Mouse (Mus musculus): ENCODE data around the gene Prss48. TPM values are rescaled to one million over a fixed set of nuclear protein-coding genes. Genes with fewer than 3 reads are reported as not detected.

Prss48 gene
- polyA plus RNA-seq, 1 experiment = not detected

- Histone ChIP-seq H3K4me2 (ENCODE audit: low read depth) (no peak overlapping the region), H3K27me3 (ENCODE audit: control insufficient read depth, insufficient read depth, insufficient read length) (no peaks in the 10 kb centered on the region), H3ac (ENCODE audit: control insufficient read depth, insufficient read length) (no peak overlapping the region), H3K79me2 (ENCODE audit: control insufficient read depth, insufficient read depth) (no peaks in the 10 kb centered on the region), H3K4me3 (no peak overlapping the region), H3K36me3 (ENCODE audit: control insufficient read depth, insufficient read depth) (no peaks in the 10 kb centered on the region)
- TF ChIP-seq MYOD1 (IDR thresholded peaks at IDR 0.05; ENCODE audit: control insufficient read depth in 1 of 3, insufficient read length in 2 of 3, low read depth in 2 of 3) (no peak), E2F4 (IDR thresholded peaks at IDR 0.05; ENCODE audit: insufficient read depth) (no peak)
Measured at GRCm38 (mm10) chr3:86020921-86021650, 18.8 kb upstream of the Prss48 start.

DNA sequence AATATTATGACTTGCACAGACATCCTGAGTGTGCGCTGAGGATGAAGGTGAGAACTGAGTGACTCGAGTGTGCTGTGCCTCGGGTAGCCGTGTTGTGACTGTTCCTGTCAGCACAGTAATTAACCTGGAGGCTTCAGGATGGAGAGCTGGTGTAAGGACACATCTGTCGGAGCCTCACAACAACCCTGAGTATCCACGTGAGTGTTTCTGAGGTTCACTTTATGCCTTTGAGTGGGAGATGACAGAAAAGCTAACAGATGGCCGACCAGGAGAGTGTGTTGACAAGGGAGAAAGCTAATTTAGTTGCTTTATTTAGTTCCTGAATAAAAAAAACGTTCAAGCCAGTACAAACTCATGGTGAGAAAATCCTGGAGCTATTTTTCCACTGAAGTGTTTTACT, 15.2 kb upstream of the Prss48 start:
- no peak for TF ChIP-seq MYOG (IDR thresholded peaks at IDR 0.05; ENCODE audit: control insufficient read depth in 1 of 3, insufficient read depth in 1 of 3, insufficient read length in 2 of 3, low read depth in 2 of 3)
- TF ChIP-seq CEBPB (IDR thresholded peaks at IDR 0.05; ENCODE audit: insufficient read depth, poor library complexity, severe bottlenecking) = no peak
- TF ChIP-seq MAX (IDR thresholded peaks at IDR 0.05; ENCODE audit: low read depth) = no peak
- TF ChIP-seq TCF3 (IDR thresholded peaks at IDR 0.05; ENCODE audit: insufficient read length, low read depth) = no peak
- TF ChIP-seq E2F4 (IDR thresholded peaks at IDR 0.05; ENCODE audit: insufficient read depth) = no peak
- Histone ChIP-seq H3ac (ENCODE audit: control insufficient read depth, insufficient read length) (no peak overlapping the region), H3K4me2 (ENCODE audit: low read depth) (no peak overlapping the region), H3K27me3 (ENCODE audit: control insufficient read depth, insufficient read depth, insufficient read length) (no peaks in the 10 kb centered on the region), H3K4me3 (no peak overlapping the region), H3K36me3 (ENCODE audit: control insufficient read depth, insufficient read depth) (no peaks in the 10 kb centered on the region), H3K79me2 (ENCODE audit: control insufficient read depth, insufficient read depth) (no peaks in the 10 kb centered on the region)

DNA sequence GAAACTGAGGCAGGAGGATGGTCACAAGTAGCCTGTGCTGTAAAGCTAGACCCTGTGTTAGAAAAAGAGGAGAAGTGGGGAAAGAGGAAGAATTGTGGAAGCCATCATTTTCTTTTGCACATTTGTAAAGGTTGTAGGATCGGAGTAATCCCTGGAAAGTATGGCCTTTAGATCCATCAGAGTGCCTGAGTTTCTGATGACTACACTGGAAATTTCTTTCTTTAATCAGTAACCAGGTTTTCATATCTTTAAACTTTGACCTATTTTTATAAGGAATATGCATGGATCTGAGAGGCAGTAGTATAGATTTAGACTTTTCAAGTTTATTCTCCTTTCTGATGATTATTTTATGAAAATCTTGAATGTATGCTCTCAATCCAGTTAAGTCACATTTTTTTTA, 14.7 kb upstream of the Prss48 start:
- no peak for TF ChIP-seq POLR2AphosphoS2 (IDR thresholded peaks at IDR 0.05; ENCODE audit: insufficient read length, low read depth)
- no peak for TF ChIP-seq USF1 (IDR thresholded peaks at IDR 0.05; ENCODE audit: low read depth)
- TF ChIP-seq MAX (IDR thresholded peaks at IDR 0.05; ENCODE audit: low read depth) = no peak
- Histone ChIP-seq H3K4me2 (ENCODE audit: low read depth) (no peak overlapping the region), H3K79me2 (ENCODE audit: control insufficient read depth, insufficient read depth) (no peaks in the 10 kb centered on the region), H3K36me3 (ENCODE audit: control insufficient read depth, insufficient read depth) (no peaks in the 10 kb centered on the region), H3K4me3 (no peak overlapping the region), H3K27me3 (ENCODE audit: control insufficient read depth, insufficient read depth, insufficient read length) (no peaks in the 10 kb centered on the region), H3ac (ENCODE audit: control insufficient read depth, insufficient read length) (no peak overlapping the region)

GRCm38 (mm10) chr3:86013837-86014236, 11.5 kb upstream of the Prss48 start:
- H3ac ChIP-seq (ENCODE audit: control insufficient read depth, insufficient read length) = no peak overlapping the region
- no peak overlapping the region for H3K4me2 ChIP-seq (ENCODE audit: low read depth)
- no peak for TF ChIP-seq CEBPB (IDR thresholded peaks at IDR 0.05; ENCODE audit: insufficient read depth, poor library complexity, severe bottlenecking)
- TF ChIP-seq USF1 (IDR thresholded peaks at IDR 0.05; ENCODE audit: low read depth) = no peak
- no peak for TF ChIP-seq POLR2AphosphoS2 (IDR thresholded peaks at IDR 0.05; ENCODE audit: insufficient read length, low read depth)
- no peaks in the 10 kb centered on the region for H3K36me3 ChIP-seq (ENCODE audit: control insufficient read depth, insufficient read depth)
- no peaks in the 10 kb centered on the region for H3K27me3 ChIP-seq (ENCODE audit: control insufficient read depth, insufficient read depth, insufficient read length)
- H3K79me2 ChIP-seq (ENCODE audit: control insufficient read depth, insufficient read depth) = no peaks in the 10 kb centered on the region
- no peak overlapping the region for H3K4me3 ChIP-seq

DNA sequence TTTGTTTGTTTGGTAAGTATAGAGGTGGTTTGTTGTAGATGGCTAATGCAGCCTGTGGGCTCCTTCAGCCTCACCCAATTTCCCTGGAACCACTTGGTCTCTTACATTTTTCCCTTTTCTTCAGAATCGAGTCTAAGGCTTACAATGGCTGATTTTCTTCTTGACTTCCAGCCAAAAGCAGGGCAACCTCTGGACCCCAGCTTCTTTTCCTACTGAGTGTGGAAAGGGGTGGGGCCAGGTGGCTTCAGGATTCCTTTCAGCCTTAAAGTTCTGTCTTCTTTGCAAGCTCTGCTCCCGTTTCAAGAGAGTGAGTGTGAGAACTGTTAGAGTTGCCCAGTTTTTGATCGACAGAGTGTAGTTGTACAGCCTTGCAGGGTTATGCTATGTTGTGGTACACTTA, 9.5 kb upstream of the Prss48 start:
- Histone ChIP-seq H3K4me3 (no peak overlapping the region), H3ac (ENCODE audit: control insufficient read depth, insufficient read length) (no peak overlapping the region), H3K4me2 (ENCODE audit: low read depth) (no peak overlapping the region), H3K27me3 (ENCODE audit: control insufficient read depth, insufficient read depth, insufficient read length) (no peaks in the 10 kb centered on the region), H3K79me2 (ENCODE audit: control insufficient read depth, insufficient read depth) (no peaks in the 10 kb centered on the region), H3K36me3 (ENCODE audit: control insufficient read depth, insufficient read depth) (no peaks in the 10 kb centered on the region)
- TF ChIP-seq TCF12 (IDR thresholded peaks at IDR 0.05; ENCODE audit: insufficient read depth, poor library complexity, severe bottlenecking) (no peak), CEBPB (IDR thresholded peaks at IDR 0.05; ENCODE audit: insufficient read depth, poor library complexity, severe bottlenecking) (no peak), POLR2AphosphoS2 (IDR thresholded peaks at IDR 0.05; ENCODE audit: insufficient read length, low read depth) (no peak), MYOG (IDR thresholded peaks at IDR 0.05; ENCODE audit: control insufficient read depth in 1 of 3, insufficient read depth in 1 of 3, insufficient read length in 2 of 3, low read depth in 2 of 3) (no peak), POLR2A (IDR thresholded peaks at IDR 0.05; ENCODE audit: insufficient read length, low read depth) (no peak), TCF3 (IDR thresholded peaks at IDR 0.05; ENCODE audit: insufficient read length, low read depth) (no peak), SRF (IDR thresholded peaks at IDR 0.05; ENCODE audit: control insufficient read depth, insufficient read length, low read depth) (no peak), MAX (IDR thresholded peaks at IDR 0.05; ENCODE audit: low read depth) (no peak), MYOD1 (IDR thresholded peaks at IDR 0.05; ENCODE audit: control insufficient read depth in 1 of 3, insufficient read length in 2 of 3, low read depth in 2 of 3) (no peak), E2F4 (IDR thresholded peaks at IDR 0.05; ENCODE audit: insufficient read depth) (no peak), REST (IDR thresholded peaks at IDR 0.05; ENCODE audit: insufficient read depth, insufficient read length) (no peak), USF1 (IDR thresholded peaks at IDR 0.05; ENCODE audit: low read depth) (no peak)

- Histone ChIP-seq H3ac (ENCODE audit: control insufficient read depth, insufficient read length) (no peak overlapping the region), H3K27me3 (ENCODE audit: control insufficient read depth, insufficient read depth, insufficient read length) (no peaks in the 10 kb centered on the region), H3K4me3 (no peak overlapping the region), H3K79me2 (ENCODE audit: control insufficient read depth, insufficient read depth) (no peaks in the 10 kb centered on the region), H3K36me3 (ENCODE audit: control insufficient read depth, insufficient read depth) (no peaks in the 10 kb centered on the region), H3K4me2 (ENCODE audit: low read depth) (no peak overlapping the region)
- no peak for TF ChIP-seq REST (IDR thresholded peaks at IDR 0.05; ENCODE audit: insufficient read depth, insufficient read length)
- TF ChIP-seq POLR2A (IDR thresholded peaks at IDR 0.05; ENCODE audit: insufficient read length, low read depth) = no peak
- TF ChIP-seq MAX (IDR thresholded peaks at IDR 0.05; ENCODE audit: low read depth) = no peak
- TF ChIP-seq TCF12 (IDR thresholded peaks at IDR 0.05; ENCODE audit: insufficient read depth, poor library complexity, severe bottlenecking) = no peak
- no peak for TF ChIP-seq POLR2AphosphoS2 (IDR thresholded peaks at IDR 0.05; ENCODE audit: insufficient read length, low read depth)
- TF ChIP-seq CEBPB (IDR thresholded peaks at IDR 0.05; ENCODE audit: insufficient read depth, poor library complexity, severe bottlenecking) = no peak
- no peak for TF ChIP-seq USF1 (IDR thresholded peaks at IDR 0.05; ENCODE audit: low read depth)
- no peak for TF ChIP-seq E2F4 (IDR thresholded peaks at IDR 0.05; ENCODE audit: insufficient read depth)
- no peak for TF ChIP-seq MYOD1 (IDR thresholded peaks at IDR 0.05; ENCODE audit: control insufficient read depth in 1 of 3, insufficient read length in 2 of 3, low read depth in 2 of 3)
- TF ChIP-seq MYOG (IDR thresholded peaks at IDR 0.05; ENCODE audit: control insufficient read depth in 1 of 3, insufficient read depth in 1 of 3, insufficient read length in 2 of 3, low read depth in 2 of 3) = no peak
- TF ChIP-seq TCF3 (IDR thresholded peaks at IDR 0.05; ENCODE audit: insufficient read length, low read depth) = no peak
- TF ChIP-seq SRF (IDR thresholded peaks at IDR 0.05; ENCODE audit: control insufficient read depth, insufficient read length, low read depth) = no peak
Measured at GRCm38 (mm10) chr3:86011373-86011772, 9.1 kb upstream of the Prss48 start.

All from myocyte (in vitro differentiated cells).